Mouse (Mus musculus): Measurements from ENCODE around the gene Hand2.

The Hand2 gene

DNA sequence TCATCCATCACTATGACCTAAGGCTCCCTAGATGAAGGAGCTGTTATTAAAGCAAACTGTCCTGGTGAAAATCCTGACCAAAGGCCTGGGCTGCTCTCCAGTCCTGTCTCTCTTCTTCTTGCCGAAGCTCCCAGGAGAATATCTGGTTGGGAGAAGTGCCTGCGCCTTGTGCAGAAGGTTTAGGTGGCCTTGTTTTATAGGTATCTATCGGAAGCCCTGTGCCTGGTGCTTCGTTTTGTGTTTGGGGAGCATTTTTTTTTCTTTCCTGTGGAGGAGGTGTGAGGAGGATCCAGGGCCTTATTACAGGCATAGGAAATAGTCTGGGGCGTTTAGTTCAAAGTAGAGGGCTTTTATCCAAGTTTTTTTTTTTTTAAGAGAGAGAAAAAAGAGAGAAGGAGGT lies 3.9 kb downstream of the Hand2 start:
- no peak for DNase-seq (ENCODE audit: low read depth, low spot score)

DNA sequence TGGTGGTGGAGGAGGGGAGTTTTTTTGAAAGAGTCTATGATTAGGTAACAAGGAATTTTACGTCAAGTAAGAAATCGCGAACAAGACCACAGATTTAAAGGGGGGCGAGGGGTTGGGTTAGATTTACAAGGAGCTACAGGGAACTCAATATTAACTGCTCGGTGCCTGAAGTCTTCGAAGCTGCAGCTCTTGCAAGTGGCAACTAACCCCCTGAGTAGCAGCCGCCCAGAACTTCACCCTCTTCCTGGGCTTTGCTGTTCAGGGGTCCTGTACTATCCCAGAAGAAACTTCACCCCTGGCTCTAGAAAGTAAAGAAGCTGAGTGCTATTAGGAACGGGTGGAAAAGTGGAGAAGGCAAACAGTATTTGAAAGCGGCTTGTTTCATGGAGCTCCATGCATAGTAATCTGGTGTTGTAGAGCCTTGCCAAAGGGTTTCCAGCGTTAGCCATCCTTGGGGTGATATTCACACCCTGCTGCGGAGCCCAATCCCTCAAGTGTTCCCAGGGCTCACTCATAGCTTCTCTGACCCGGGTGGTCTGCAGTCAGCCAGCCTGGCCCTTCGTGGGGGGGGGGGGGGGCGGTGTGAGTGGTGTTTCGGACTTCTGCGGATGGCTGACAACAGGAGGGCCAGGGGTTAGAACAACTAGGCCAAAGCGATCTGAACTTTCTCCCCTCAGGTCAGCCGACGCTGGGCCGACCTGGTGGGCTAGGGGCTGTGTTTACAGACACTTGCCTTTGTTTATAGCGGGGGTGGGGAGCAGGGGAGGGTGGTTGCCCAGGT lies 4.5 kb downstream of the Hand2 start:
- DNase-seq (ENCODE audit: low read depth, low spot score), result no peak

DNA sequence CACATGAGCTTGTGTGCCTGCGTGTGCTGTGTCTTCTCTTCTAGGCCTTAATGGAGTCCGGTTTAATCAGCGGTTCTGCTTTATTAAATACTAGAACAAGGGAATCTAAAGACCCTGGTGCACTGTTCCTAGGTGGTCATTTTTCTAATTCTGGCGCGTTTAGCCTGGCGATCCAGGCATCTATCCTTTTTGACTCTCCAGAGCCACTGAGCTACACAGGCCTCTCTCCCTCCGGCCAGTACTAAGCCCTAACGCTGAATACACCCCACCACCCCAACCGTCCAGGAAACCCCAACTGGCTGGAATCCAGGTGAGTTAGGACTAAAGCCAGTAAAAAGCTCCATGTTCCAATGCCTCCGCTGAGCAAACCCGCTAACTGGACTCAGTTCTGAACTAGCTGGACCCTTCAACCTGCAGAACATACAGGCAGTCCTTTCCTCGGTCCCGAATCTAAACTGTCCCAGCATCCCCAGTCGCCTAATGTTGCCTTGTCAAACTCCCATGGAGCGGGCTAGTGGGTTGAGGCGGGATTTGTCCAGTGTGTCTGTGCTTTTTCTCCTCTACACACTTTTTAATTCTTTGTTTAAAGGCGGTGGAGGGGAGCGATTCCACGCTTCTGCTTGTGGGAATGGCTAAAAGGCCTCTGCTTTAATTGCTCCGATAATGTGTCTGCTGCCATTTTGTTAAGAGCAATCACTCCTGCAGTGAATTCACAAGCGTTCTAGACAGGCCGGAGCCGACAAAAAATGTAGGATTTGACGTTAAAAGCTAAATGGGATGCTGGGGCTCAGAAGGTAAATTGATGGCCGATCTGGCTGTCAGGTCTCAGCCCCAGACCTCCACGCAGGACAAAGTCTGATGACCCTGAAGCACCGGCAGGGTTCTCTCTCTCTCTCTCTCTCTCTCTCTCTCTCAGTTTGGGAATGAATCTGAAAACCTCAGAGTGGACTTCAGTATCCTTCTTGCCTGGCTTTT lies 5.6 kb downstream of the Hand2 start:
- no peak for DNase-seq (ENCODE audit: low read depth, low spot score)

DNA sequence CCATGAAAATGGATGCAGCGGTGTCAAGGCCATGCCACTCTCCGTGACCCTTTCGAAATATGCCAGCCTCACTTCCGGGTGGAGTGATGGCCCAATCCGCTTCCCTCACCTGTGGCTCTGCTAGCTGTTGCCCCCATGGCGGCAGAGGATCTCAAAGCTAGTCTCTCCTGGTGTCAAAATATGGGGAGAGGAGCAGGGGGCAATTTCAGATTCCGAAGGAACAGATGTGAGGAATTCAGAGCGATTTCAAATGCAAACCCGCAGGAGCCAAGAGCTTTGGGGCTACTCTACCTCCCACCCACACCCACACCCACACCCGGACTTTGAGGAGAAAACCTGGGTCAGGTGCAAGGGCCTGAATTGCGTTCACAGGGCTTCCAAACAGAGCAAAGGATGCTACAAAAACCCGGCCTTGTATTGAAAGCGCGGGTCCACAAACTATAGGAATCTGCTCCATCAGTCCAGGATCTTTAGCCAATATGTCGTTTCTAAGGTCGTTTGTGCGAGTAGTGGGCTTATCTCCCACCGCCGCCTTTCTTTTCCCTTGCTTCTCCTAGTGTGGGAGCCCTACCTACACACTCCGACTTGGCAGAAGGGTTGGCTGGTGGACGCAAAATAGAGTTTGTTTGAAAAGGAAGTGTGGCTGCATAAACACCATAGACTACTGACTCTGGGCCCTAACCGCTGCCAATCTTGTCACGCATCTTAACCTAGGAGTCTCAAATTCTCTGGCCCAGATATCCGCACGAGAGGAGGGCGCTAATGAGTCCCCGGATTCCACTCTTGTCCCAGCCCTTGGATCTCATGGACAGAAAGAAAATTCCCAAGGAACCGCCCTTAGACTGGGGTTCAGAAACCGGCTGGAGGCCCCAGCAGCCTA lies 6.7 kb downstream of the Hand2 start:
- DNase-seq (ENCODE audit: low read depth, low spot score), result no peak

DNA sequence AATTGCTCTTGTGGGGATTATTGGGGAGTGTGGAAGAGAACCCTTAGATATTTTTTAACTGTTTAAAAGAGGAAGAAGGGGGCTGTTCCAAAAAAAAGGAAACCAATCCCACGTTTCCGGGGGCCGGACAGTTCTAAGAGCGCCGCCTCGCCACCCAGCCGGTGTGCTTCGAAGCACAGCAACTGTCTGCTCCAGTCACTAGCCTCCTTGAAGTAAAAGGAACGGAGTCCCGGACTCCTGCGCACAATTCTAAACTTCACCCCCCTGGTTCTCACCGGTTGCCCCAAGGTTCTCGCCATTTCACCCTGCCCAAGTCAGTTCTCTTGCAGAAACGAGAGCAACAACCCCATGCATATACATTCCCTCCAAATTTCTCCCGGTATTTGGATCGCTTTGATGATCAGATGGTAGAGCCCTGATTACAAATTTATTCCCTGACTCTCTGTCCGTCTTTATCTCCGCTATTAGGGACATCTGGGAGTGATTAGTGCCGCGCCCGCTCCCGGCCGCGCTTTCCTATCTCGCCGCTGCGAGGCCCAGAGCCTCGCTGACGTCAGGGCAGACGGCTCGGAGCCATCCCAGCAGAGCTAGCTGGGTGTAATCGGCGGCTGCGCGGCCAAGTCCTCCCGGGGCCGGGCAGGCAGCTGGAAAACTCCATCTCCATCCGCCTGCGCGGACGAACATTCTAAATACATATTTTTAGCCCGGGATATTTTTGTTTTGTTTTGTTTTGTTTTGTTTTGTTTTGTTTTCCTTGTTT lies 7.6 kb downstream of the Hand2 start:
- no peak for DNase-seq (ENCODE audit: low read depth, low spot score)

DNA sequence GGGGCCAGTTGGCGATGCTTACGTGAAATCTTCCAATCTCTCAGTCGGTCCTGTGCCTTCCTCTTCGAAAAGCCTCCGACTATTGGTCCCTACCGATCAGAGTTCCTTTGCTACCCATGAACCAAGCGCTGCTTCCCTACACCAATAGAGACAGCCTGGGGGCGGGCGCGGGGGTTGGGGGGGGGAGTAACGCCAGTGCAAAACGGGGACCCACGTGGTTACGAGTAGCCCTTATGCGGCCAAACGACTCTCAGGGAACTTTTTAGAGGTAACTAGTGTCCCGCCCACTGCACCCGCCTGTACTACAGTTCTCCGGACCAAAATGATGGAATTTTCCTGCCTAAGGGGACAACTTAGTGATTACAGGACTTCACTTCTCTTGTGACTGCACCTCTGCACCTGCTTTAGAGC lies 8.2 kb downstream of the Hand2 start:
- no peak for DNase-seq (ENCODE audit: low read depth, low spot score)

DNA sequence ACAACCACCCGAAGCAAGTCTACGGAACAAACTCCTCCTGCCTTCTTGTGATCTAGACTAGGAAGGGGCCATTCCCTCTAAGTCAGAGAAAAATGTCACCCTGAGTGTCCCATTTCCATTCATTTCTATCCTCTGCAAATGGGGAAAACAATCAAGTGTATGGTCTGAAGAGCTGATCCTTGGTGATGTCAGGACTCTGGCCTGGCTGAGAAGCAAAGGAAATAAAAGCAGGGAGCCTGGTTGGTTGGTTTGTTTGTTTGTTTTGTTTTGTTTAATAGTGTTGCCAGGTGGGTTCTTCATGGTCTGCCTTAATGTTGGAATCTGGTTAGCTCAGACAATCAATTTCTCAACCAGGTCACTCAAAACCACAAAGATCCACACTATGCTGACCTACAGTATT lies 9.3 kb downstream of the Hand2 start:
- no peak for DNase-seq (ENCODE audit: low read depth, low spot score)

DNA sequence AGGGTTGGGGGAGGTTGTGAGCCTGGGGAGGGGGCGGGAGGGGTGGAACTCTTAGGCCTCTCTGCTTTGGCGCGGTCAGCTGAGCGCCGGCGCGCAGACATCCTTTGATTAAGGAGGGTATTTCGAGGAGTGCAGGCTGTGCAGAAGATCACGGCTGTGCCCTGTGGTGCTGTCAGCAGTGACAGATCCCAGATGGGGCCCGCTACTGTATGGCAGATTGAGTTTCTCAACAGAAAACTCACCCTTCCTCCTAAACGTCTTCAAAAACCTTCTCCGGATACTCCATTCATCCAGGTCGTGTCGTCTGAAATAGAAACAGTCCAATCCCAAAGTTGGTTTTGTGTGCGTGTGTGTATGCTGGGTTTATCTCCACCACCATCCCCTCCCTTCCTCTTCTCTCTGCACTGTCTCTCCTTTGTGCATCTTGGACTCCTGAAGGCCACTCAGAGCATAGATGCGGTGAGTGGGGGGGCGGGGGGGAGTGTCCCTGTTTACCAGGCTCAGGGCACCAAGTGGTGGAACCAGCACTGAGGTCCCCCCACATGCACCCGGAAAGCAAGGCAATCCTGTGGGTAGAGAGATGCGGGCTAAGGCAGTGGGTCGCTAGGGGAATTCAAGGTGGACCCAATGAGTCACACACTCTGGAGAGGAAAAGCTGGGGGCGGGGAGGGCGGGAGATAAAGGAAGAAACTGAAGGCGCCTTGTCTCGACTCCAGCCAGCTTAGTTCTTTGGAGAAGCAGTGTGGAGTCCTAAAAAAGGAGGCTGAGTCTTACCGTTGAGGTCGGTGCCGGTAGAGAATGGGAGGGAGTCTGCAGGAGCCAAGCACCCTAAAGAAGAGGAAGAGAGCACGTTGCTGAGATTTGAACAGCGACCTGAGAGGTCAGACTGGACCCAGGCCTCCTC lies 11.2 kb downstream of the Hand2 start:
- no peak for DNase-seq (ENCODE audit: low read depth, low spot score)

DNA sequence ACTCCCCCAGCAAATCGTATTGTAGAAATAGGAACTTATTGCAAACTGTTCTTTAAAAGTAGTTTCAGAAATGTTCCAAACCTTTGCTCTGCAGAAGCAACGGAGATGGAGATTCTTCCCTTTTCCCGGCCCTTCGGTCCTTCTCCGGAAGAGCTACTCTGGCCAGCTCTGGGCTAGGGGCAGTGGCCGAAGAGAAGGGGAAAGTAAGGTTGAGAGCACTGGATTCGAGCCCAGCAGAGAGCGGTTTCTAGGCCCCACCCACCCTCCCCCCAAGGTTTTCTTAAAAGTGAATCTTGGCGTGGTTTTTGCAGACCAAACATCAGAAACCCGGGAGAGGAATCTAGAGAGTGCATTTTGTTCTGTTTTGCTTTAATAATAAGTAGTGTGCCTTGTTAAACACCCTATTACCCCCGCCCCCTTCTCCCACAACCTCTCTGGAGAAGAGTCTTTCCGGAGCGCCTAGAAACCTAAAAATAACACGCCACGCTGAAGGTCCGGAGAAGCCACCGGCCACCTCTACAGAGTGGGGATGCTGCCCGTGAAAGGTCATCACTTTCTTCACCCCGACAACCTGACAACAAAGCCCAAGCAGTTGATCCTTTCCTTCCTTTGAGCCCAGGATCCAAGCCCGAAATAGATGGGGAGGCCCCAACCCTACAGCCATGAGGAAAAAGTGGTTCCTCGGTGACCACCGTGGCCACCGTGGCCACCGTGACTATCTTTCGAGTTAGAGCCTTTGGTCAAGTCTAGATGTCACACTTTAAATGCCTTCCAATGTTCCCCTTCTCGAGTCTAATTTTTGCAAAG lies 12.1 kb downstream of the Hand2 start:
- no peak for DNase-seq (ENCODE audit: low read depth, low spot score)

DNA sequence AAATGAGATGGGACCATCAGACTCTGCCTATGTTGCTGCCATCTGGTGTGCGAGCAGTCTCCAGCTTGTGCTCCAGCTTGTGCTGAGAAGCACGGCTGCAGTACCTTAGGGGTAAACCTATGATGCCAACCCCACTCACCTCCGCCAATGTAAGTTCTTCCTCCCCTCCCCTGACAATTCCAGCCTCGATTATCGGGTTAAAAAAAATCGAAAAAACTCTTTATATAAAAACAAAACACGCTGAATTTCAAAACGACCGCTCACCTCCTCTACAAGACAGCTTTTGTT lies 12.6 kb downstream of the Hand2 start:
- no peak for DNase-seq (ENCODE audit: low read depth, low spot score)

DNA sequence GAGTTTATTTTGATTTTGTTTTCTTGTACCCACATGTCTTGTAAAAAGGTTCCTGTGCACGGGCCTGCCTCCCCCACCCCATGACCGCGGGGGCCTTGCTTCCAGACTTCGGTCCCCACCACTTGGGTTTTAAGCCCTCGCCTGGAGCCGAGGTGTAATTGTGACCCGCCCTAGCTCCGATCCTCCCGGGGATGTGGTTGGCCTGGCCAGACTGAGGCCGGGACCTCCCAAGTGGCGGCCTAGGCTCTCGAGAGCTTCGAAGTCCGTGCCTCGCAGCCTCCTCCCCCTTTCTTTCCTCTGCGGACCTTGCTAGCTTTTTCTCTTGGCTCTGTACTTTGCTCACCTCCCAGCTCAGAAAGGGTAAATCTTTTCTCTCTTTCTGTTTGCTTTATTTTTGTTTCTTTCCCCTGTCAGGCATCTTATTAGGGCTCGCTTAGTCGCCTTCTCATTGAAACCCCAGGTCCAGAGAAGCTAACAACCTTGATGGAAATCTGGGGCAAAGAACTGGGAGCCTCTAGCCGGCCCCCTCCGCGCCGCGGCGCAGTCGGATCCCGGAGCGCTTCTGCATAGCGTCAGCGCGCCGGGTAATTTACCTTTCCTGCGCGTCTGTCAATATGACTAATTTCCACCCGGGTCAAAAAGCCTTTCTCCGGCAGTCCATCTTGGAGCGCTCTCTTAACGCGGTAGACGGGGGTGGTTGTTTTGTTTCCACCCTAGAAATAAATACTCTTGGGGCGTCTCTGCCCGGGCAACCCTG lies 13.2 kb downstream of the Hand2 start:
- DNase-seq (ENCODE audit: low read depth, low spot score), result no peak

DNA sequence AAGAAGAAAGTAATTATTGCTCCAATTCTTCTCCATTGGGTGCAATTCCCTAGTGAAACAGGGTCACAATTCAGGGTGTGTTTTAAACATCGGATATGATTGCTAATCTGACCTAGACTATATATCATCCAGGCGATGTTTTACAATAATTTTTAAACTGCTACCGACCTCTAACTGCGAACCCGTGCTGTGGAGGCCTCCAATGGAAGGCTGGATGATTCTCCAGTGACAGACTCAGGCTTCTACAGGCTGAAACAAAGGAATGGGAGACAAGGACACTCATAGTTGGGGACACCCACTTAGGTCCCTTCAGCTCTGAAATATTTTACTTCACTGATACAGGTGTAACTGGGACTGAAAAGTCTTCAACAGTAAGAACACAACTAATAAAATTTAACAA lies 13.9 kb downstream of the Hand2 start:
- DNase-seq (ENCODE audit: low read depth, low spot score), result no peak

DNA sequence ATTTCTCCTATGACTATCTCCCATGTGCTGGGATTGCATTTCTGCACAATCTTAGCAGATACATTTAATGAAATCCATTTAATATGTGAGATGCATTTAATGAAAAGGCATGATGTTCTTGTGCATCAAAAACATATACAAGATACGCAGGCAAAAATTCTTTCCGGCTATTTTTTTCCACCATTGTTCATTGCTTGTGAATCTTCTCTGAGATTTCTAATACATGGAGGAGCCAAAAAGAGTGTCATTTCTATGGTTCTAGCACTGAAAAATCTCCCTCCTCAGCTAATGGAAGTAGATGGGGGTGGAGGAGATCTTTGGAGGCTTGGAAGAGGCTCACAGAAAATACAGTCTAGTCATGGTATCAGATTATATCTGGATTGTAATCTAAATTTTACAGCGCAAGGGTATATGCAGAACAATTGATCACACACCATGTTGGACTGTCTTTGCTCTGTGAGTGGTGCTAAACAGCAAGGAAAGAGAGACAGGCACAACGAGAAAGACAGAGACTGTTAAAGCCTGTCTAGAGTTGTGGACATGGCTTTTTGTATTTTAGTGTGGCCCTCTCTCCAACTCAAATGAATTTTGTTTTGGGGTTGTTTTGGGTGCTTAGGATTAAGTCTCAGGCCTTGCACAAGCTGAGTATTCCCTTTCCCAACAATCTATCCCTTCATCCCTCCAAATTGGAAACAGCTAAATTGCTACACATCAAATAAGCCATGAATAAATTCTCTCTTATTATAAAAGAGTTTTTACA lies 16.7 kb downstream of the Hand2 start:
- no peak for DNase-seq (ENCODE audit: low read depth, low spot score)

DNA sequence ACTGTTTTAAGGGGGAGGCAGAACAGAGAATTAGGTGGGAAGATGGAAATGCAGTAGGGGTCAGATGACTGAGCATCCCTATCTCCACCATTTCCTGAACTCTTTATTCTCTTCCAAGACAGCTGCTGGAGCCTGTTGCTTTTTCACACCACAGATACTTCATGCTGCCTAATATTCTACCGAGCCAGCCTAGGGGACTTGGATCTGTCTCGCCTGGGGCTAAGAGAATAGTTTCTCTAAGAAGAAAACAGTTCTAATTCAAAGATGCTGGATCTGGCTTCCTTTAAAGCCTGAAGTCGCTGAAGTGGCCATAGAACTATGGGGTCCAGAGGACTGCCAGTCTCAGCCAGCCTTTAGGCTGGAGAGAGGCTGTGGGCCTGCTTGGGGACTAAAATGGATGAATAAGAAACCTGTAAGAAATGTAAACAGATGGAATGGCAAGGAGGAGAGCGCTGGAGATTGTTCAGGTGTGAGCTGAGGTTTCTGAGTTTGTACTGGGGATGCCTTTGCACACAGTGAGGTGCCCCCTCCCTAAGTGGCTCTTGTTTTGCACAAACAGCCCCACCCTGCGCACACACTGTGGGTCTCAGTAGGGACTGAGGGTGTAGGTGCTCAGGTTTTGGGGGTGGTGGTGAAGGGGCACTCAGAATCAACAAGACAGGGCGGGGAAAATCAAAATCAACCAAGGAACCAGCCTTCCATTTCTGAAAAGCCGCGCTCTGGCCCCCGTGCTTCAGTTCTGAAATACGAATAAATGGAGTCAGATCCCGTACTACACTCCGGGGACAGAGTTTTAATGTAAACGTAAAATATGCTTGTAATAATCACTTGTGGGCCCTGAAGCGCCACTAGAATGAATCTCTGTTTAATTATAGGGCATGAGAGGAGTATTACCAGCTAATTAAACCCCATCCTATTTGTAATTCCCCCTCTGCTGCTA lies 19.2 kb downstream of the Hand2 start:
- no peak for DNase-seq (ENCODE audit: low read depth, low spot score)

DNA sequence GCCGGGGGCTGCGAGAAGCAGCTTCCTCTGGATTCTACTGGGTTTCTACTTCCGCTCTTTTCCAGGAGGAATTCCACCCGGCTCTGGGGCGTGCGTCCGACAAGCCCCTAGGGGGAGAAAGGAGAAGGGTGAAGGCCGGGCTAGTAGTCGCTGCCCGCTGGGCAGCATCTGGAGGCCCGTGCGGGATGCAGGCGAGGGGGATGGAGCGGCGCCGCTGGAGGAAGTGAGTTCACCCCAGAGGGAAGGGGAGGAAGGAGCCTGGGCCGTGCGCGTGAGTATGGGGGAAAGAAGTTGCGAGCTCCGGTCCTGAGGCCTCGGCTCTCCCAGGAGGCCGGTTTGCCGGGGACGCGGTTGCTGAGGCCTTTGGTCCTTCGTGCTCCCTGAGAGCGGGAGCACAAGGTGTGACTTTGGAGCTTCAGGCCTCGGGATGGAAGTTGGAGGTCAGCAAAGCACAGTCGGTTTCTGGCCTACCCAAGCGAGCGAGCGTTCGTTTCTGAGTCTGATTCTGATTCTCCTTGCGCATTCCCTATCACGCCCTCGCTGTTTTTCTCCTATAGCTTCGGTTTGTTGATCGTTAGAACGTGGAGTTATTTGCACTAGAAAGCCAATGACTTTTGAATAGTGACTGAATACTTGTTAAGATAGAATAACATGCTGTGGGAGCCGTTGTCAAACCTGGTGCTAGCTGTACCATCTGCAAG lies 20.2 kb downstream of the Hand2 start:
- no peak for DNase-seq (ENCODE audit: low read depth, low spot score)

DNA sequence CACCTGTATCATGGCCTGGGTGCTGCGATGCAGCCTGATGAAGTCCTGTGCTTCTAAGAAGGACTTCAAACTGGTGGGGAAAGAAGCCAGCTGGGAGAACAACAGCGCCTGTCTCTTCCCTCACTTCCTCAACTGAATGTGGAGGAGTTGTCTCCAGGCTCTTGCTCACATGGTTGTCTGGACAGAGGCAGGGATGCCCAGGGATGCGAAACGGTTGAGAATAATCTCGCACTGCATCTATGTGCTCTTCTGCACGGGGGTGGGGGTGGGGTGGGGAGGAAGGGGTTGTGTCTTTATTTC lies 20.7 kb downstream of the Hand2 start:
- no peak for DNase-seq (ENCODE audit: low read depth, low spot score)
